Mouse (Mus musculus) ZHBTc4 (cell line): ENCODE measurements around the gene Smad9.

Experiments
- DNase-seq: peaks from one replicate; pipeline ENCODE4 v3.0.0-alpha.2; 2011; ENCODE audit warnings: low read depth, low spot score

The Smad9 gene

GRCm38 (mm10) chr3:54809111-54809510 is 53.7 kb downstream of the Smad9 start:
- peak; percentile 76 for DNase-seq

GRCm38 (mm10) chr3:54811616-54812015 is 56.2 kb downstream of the Smad9 start:
- no peak for DNase-seq

GRCm38 (mm10) chr3:54813418-54813988 is 58.1 kb downstream of the Smad9 start:
- DNase-seq: no peak

- DNase-seq: no peak
Measured at GRCm38 (mm10) chr3:54814622-54815021, 59.2 kb downstream of the Smad9 start.

- peak; percentile 80 for DNase-seq
Measured at GRCm38 (mm10) chr3:54815292-54815691, 59.9 kb downstream of the Smad9 start.

GRCm38 (mm10) chr3:54822526-54822925 is 67.1 kb downstream of the Smad9 start:
- DNase-seq: no peak

GRCm38 (mm10) chr3:54832491-54832890 is 77.1 kb downstream of the Smad9 start:
- no peak for DNase-seq

GRCm38 (mm10) chr3:54835421-54835820 is 80.0 kb downstream of the Smad9 start:
- no peak for DNase-seq
